Mouse (Mus musculus): Measurements from ENCODE around the gene Gpr61.

DNA sequence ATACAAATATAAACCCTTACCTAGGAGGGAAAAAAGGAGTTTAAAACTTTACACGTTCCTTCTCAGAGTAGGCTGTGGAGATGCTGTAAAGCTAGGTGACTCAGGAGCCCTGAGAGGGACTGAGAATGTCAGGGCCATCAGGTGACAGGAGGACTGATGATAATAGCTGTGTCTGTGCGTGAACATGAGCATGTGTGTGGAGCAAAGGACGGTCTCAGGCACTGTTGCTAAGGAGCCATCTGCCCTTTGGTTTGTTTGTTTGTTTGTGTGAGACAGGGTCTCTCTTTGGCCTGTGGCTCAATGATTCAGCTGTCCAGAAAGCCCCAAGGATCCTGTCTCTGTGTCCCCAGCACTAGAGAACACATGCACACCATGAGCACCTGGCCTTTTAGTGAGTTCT is 33.6 kb downstream of the Gpr61 start:
- TF ChIP-seq CTCF (conservative IDR thresholded peaks at IDR 0.05; ENCODE audit: insufficient read depth, insufficient read length, low read depth, low read length) (no peak), POLR2A (IDR thresholded peaks at IDR 0.05; ENCODE audit: low read depth, low read length) (no peak)

Data from kidney, adult 2 months (tissue).